Mouse (Mus musculus) lung, embryonic 15.5 days (tissue): ENCODE data around the gene Smarcc2. TPM values are rescaled to one million over a fixed set of nuclear protein-coding genes. Genes with fewer than 3 reads are reported as not detected.
A peak's percentile ranks its signal among the peaks of the same experiment; 100 is the strongest.

Experiments used
- ATAC-seq: fragments of 200-750 bp; cut with Nextera tagmentation; 2 replicates; pipeline ENCODE4 v1.8.0; 2017; ENCODE audit warnings: moderate number of reproducible peaks, borderline replicate concordance; ENCODE audit not compliant: low FRiP score, low TSS enrichment; ENCODE audit errors: extremely low read depth
- H3K27ac ChIP-seq: fragments of 300-500 bp; sonication (generic); 2 replicates; pipeline ENCODE4 v1.5.1; 2015; ENCODE audit warnings: moderate library complexity, mild to moderate bottlenecking, inconsistent platforms
- H3K27me3 ChIP-seq: fragments of 300-500 bp; sonication (generic); 2 replicates; pipeline ENCODE4 v1.6.1; 2015; ENCODE audit warnings: inconsistent platforms
- H3K36me3 ChIP-seq: fragments of 300-500 bp; sonication (generic); 2 replicates; pipeline ENCODE4 v1.6.1; 2015; ENCODE audit warnings: inconsistent platforms
- H3K4me1 ChIP-seq: fragments of 300-500 bp; sonication (generic); 2 replicates; pipeline ENCODE4 v1.6.1; 2015; ENCODE audit warnings: inconsistent platforms
- H3K4me2 ChIP-seq: fragments of 300-500 bp; sonication (generic); 2 replicates; pipeline ENCODE4 v1.6.1; 2015; ENCODE audit warnings: inconsistent platforms, mild to moderate bottlenecking, moderate library complexity
- H3K4me3 ChIP-seq: fragments of 300-500 bp; sonication (generic); 2 replicates; pipeline ENCODE4 v1.5.1; 2015; ENCODE audit warnings: mild to moderate bottlenecking, inconsistent platforms
- H3K9ac ChIP-seq: fragments of 300-500 bp; sonication (generic); 2 replicates; pipeline ENCODE4 v1.6.1; 2015; ENCODE audit warnings: inconsistent platforms
- H3K9me3 ChIP-seq: fragments of 300-500 bp; sonication (generic); 2 replicates; pipeline ENCODE4 v1.6.1; 2016; ENCODE audit warnings: inconsistent platforms
- WGBS: fragments of 180-500 bp; shearing (Covaris S2); methylation state at CpG from one replicate; pipeline ENCODE4 v1.1.7; 2015; 5-methylcytosine and 5-hydroxymethylcytosine counted together
- polyA plus RNA-seq: library from polyadenylated mRNA; unstranded; fragments of >200 nt; fragmentation: Nextera tagmentation; extraction: Ambion mirVana; gene quantifications from 2 replicates; pipeline ENCODE4 v1.2.1, GENCODE M21; 2015

Smarcc2 gene
- polyA plus RNA-seq, 1 experiment from 2014 or later: 74.7 TPM

DNA sequence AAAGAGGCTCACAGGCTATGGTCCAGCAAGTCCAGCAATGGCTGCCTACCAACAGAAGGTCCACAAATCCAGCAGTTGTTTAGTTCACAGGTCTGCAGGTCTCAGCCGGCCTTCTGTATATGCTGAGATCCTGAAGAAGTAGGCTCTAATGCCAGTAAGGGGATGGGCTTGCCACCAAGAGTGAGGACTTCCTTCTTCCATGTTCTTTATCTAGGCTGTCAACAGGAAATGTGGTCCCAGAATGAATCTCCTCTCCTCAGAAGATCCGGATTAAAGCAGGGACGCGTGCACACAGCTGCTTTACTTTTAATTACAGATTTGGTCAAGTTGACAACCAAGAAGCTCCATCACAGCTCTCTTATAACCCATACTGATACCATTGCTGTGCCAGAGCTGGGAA, 13.6 kb upstream of the Smarcc2 start:
- Histone ChIP-seq H3K9ac (no peak overlapping the region), H3K4me3 (no peak overlapping the region), H3K4me2 (no peak overlapping the region), H3K27ac (no peak overlapping the region), H3K9me3 (no peaks in the 10 kb centered on the region), H3K4me1 (no peaks in the 10 kb centered on the region), H3K27me3 (no peaks in the 10 kb centered on the region), H3K36me3 (peaks cover 8% of the 10 kb centered on the region)
- ATAC-seq: no peak
- WGBS: 67% methylated on average over 4 of the region's 4 CpGs

DNA sequence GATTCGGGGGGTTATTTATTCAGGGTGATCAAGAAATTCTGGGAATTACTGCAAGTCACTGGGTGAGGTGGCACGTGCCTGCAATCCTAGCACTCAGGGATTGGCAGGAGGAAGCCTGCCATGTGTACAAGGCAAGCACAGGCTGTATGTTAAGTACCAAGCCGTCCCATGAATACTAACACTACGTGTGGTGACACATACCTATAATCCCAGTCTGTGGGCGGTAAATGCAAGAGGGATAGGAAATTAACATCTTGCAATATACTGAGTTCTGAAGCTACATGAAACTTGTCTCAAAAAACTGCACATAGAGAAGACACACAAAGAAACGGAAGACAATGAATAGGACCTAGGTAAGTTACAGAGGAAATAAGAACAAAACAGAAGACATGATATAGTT, 8.0 kb upstream of the Smarcc2 start:
- no peak overlapping the region for H3K27ac ChIP-seq
- H3K36me3 ChIP-seq: no peaks in the 10 kb centered on the region
- no peak overlapping the region for H3K4me3 ChIP-seq
- 72% methylated on average over 6 of the region's 6 CpGs for WGBS
- no peak overlapping the region for H3K9ac ChIP-seq
- H3K27me3 ChIP-seq: no peaks in the 10 kb centered on the region
- no peak overlapping the region for H3K4me2 ChIP-seq
- no peaks in the 10 kb centered on the region for H3K4me1 ChIP-seq
- no peaks in the 10 kb centered on the region for H3K9me3 ChIP-seq
- ATAC-seq: no peak

DNA sequence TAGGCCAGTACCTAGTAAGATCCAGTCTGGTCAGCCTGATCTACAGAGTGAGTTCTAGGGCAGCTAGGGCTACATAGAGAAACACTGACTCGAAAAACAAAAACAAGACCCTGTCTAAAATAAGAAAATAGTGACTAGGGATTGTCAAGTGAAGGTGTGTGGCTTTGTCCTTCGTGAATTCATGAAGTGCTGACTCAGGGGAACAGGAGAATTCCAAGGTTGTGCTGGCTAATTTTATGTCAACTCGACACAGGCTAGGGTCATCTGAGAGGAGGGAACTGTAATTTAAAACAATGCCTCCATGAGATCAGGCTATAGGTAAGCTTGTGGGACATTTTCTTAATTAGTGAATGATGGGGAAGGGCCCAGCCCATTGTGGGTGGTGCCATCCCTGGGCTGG, 4.6 kb upstream of the Smarcc2 start:
- H3K4me2 ChIP-seq: no peak overlapping the region
- WGBS: 69% methylated on average over 3 of the region's 3 CpGs
- H3K36me3 ChIP-seq: no peaks in the 10 kb centered on the region
- H3K27ac ChIP-seq: no peak overlapping the region
- H3K4me3 ChIP-seq: no peak overlapping the region
- H3K27me3 ChIP-seq: no peaks in the 10 kb centered on the region
- H3K9me3 ChIP-seq: no peaks in the 10 kb centered on the region
- H3K4me1 ChIP-seq: no peaks in the 10 kb centered on the region
- H3K9ac ChIP-seq: no peak overlapping the region
- no peak for ATAC-seq

DNA sequence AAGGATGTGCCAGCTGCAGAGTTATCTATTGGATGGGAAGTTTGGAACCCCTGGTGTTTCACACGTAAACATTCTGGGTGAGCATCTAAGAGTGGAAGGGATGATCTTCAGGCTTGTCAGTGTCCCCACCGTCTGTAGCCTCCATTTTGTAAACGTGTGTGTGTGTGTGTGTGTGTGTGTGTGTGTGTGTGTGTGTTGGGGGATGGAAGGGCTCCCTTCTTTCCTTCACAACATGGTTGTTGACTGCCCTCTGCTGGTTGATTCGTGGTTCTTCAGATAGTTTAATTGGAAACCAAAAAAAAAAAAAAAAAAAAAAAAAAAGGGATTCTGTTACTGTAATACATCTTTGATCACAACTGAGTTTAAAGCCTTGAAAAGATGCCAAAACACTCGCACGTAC, 3.8 kb upstream of the Smarcc2 start:
- H3K27ac ChIP-seq: no peak overlapping the region
- under 1% methylated on average over 6 of the region's 6 CpGs for WGBS
- H3K36me3 ChIP-seq: no peaks in the 10 kb centered on the region
- no peak for ATAC-seq
- no peak overlapping the region for H3K9ac ChIP-seq
- H3K4me1 ChIP-seq: peaks cover 2% of the 10 kb centered on the region
- H3K4me2 ChIP-seq: peak overlapping the region; percentile 41
- no peaks in the 10 kb centered on the region for H3K27me3 ChIP-seq
- H3K9me3 ChIP-seq: no peaks in the 10 kb centered on the region
- no peak overlapping the region for H3K4me3 ChIP-seq

DNA sequence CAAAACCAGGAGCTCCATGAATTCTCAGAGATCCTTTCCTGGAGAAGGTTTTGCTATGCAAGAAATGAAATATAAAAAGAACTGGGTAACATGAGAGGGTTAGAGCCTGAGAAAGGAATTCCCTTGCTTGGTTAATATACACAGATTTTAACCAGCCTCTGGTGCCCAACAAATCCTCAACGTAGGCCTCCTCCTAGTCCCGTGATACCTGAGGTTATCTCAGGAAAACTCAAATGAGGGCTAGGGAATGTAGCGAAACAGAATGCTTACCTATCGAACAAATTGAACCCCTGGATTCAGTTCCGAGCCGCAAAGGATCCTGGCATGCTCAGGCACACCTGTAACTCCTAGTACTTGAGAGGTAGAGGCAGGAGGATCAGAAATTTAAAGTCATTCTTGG, 1.4 kb upstream of the Smarcc2 start:
- peak overlapping the region; percentile 62; the same call in 1 of the 2 replicates for H3K4me2 ChIP-seq
- H3K27ac ChIP-seq: no peak overlapping the region
- H3K36me3 ChIP-seq: peaks cover 13% of the 10 kb centered on the region

DNA sequence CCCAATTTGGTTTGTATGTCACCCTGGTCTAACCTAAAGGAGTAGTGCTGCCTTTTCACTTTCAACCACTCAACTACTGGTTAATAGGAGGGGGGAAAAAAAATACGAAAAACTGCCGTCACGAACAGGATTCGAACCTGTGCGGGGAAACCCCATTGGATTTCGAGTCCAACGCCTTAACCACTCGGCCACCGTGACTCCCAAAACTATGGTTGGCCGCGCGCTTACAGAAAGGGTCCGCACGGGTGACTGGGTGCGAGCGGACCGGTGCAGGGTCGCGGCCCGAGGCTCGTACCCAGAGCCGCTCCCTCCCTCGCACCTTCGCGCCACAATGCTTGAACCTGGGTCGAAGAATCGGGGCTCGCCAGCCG, 715 bp upstream of the Smarcc2 start:
- ATAC-seq: peak; percentile 71
- whole genome bisulfite sequencing: under 1% methylated on average over 29 of the region's 29 CpGs
- Histone ChIP-seq H3K4me1 (peaks cover 14% of the 10 kb centered on the region), H3K9ac (peak overlapping the region; percentile 96), H3K27me3 (no peaks in the 10 kb centered on the region), H3K4me3 (peak overlapping the region; percentile 78), H3K27ac (peak overlapping the region; percentile 97), H3K36me3 (peaks cover 19% of the 10 kb centered on the region), H3K4me2 (peak overlapping the region; percentile 62), H3K9me3 (no peaks in the 10 kb centered on the region)

More for the DNA sequence above, 1.4 kb upstream of the Smarcc2 start:
- H3K9me3 ChIP-seq: no peaks in the 10 kb centered on the region
- ATAC-seq: no peak
- WGBS: 77% methylated on average over 6 of the region's 6 CpGs
- H3K4me1 ChIP-seq: peaks cover 14% of the 10 kb centered on the region
- H3K9ac ChIP-seq: no peak overlapping the region
- H3K4me3 ChIP-seq: no peak overlapping the region
- no peaks in the 10 kb centered on the region for H3K27me3 ChIP-seq

DNA sequence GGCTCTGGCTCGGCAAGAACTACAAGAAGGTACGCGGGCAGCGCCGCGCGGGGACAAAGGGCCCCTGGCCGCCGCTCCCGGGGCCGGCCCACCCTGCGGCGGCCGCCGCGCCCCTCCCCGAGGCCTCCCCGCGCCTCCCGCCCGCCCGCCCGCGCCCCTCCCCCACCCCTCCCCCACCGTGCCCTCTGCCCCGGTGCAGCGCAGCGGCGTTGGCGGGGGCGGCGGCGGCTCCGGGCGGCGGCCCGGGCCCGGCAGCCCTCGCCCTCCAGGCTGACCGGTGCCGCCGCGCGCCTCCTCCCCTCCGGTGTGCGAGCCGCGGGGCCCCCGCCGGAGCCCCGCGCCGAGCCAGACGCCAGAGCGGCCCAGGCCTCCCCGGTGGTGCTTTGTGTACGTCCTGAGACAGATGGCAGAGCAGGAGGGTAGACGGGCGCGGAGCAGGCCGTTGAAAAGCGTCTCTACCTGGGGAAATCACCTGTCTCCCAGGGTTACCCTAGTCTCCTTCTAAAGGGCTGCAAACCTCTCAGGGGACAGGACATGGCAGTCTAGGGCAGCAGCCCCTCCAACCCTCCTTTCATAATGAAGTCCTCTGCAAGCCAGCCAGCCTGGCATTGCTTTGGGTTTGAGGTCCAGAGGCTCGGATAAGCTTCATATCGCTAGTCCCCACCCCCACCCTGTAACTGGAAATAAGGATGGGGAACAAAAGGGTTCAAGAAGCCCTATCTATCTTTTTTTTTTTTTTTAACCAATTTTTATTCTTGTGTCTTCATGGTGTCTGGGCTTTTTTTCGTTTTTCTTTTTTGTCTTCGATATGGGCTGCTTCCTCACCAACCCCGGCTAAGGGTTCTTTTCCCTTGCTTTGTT, 591 bp downstream of the Smarcc2 start:
- no peaks in the 10 kb centered on the region for H3K9me3 ChIP-seq
- peaks cover 32% of the 10 kb centered on the region for H3K36me3 ChIP-seq
- H3K4me3 ChIP-seq: peak overlapping the region; percentile 78
- peak; percentile 74 for ATAC-seq
- H3K27me3 ChIP-seq: no peaks in the 10 kb centered on the region
- H3K9ac ChIP-seq: peak overlapping the region; percentile 96
- peak overlapping the region; percentile 62 for H3K4me2 ChIP-seq
- WGBS: under 1% methylated on average over 35 of the region's 67 CpGs
- peaks cover 14% of the 10 kb centered on the region for H3K4me1 ChIP-seq
- peak overlapping the region; percentile 97 for H3K27ac ChIP-seq

DNA sequence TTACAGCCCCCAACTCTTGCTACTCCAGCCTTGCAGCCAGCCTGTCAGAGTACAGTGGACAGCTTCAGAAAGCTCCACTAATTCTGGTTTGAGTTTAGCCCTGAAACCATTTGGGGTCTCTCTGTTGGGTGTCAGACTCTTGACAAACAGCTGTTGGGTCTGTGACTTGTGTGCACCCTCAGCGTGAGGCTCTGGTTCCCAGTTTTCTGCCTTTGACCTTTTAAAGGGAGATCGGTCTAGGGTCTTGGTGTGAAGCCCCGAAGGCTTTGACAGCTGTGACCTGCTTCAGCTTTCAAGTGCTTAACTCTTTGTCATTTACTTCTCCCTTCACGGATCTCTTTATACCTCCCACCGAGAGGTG, 1.2 kb downstream of the Smarcc2 start:
- H3K27ac ChIP-seq: peak overlapping the region; percentile 97
- H3K4me3 ChIP-seq: peak overlapping the region; percentile 78
- H3K9ac ChIP-seq: peak overlapping the region; percentile 96
- peaks cover 14% of the 10 kb centered on the region for H3K4me1 ChIP-seq
- peak overlapping the region; percentile 62 for H3K4me2 ChIP-seq
- H3K9me3 ChIP-seq: no peaks in the 10 kb centered on the region
- H3K36me3 ChIP-seq: peaks cover 37% of the 10 kb centered on the region
- ATAC-seq: no peak
- no peaks in the 10 kb centered on the region for H3K27me3 ChIP-seq
- 4% methylated on average over 5 of the region's 5 CpGs for WGBS

DNA sequence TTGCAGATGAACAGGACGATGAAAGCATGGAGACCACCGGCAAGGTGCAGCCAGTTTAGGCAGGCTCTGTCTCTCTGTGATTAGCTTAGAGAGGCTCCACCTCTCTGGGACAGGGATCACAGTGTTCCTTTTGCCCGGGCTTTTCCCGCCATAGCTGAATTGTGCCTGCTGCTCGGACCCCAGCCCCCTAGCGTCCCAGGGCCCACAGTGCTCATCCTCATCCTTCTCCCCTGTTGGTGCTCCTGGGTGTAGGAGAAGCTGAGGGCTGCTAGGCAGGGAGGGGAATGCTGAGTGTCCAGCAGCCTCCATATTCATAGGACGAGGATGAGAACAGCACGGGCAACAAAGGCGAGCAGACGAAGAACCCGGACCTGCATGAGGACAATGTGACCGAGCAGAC, 15.3 kb downstream of the Smarcc2 start:
- H3K27ac ChIP-seq: no peak overlapping the region
- H3K4me3 ChIP-seq: no peak overlapping the region
- no peaks in the 10 kb centered on the region for H3K9me3 ChIP-seq
- ATAC-seq: no peak
- no peak overlapping the region for H3K9ac ChIP-seq
- H3K4me2 ChIP-seq: no peak overlapping the region
- H3K36me3 ChIP-seq: peaks cover 87% of the 10 kb centered on the region
- H3K4me1 ChIP-seq: no peaks in the 10 kb centered on the region
- H3K27me3 ChIP-seq: no peaks in the 10 kb centered on the region
- WGBS: 86% methylated on average over 11 of the region's 12 CpGs

DNA sequence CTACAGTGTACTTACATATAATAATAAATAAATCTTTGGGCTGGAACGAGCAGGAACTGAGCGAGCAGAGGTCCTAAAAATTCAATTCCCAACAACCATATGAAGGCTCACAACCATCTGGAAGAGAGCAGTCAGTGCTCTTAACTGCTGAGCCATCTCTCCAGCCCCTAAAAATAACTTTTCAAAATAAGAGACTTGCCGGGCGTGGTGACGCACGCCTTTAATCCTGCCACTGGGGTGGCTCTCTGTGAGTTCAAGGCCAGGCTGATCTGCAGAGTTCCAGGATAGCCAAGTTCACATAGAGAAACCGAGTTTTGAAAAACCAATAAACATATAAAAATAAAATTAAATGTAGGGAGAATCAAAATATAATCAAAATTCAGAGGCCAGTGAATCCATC, 27.3 kb downstream of the Smarcc2 start:
- no peak for ATAC-seq
- 85% methylated on average over 7 of the region's 7 CpGs for WGBS
- no peak overlapping the region for H3K9ac ChIP-seq
- H3K4me2 ChIP-seq: no peak overlapping the region
- peaks cover 9% of the 10 kb centered on the region for H3K4me1 ChIP-seq
- H3K9me3 ChIP-seq: no peaks in the 10 kb centered on the region
- no peak overlapping the region for H3K27ac ChIP-seq
- H3K27me3 ChIP-seq: no peaks in the 10 kb centered on the region
- H3K4me3 ChIP-seq: no peak overlapping the region
- peaks cover 95% of the 10 kb centered on the region for H3K36me3 ChIP-seq

DNA sequence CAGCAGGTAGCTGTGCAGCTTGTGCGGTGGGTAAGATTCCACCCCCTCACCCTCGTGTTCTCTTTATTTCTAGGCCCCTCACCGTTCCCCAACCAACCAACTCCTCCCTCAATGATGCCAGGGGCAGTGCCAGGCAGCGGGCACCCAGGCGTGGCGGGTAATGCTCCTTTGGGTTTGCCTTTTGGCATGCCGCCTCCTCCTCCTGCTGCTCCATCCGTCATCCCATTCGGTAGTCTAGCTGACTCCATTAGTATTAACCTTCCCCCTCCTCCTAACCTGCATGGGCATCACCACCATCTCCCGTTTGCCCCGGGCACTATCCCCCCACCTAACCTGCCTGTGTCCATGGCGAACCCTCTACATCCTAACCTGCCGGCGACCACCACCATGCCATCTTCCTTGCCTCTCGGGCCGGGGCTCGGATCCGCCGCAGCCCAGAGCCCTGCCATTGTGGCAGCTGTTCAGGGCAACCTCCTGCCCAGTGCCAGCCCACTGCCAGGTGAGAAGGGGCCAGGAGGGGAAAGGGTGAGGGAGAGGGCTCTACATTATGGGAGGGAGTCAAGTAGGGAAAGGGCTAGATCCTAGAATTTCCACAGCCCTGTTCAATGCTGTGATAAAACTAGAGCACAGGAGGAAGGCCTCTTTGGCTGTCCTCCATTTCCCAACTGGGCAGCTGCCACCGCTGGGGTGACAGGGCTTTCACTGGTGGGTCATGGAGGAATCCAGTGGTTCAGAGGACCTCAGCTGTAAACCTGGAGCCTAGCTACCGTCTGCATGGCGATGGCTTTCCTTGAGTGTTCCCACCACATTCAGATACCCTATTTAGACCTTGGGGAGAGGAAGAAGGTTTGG, 29.0 kb downstream of the Smarcc2 start:
- H3K4me3 ChIP-seq: no peak overlapping the region
- no peaks in the 10 kb centered on the region for H3K27me3 ChIP-seq
- no peak overlapping the region for H3K9ac ChIP-seq
- ATAC-seq: no peak
- H3K36me3 ChIP-seq: peaks cover 79% of the 10 kb centered on the region
- H3K4me2 ChIP-seq: no peak overlapping the region
- no peak overlapping the region for H3K27ac ChIP-seq
- H3K9me3 ChIP-seq: no peaks in the 10 kb centered on the region
- H3K4me1 ChIP-seq: peaks cover 21% of the 10 kb centered on the region
- 85% methylated on average over 22 of the region's 22 CpGs for WGBS

DNA sequence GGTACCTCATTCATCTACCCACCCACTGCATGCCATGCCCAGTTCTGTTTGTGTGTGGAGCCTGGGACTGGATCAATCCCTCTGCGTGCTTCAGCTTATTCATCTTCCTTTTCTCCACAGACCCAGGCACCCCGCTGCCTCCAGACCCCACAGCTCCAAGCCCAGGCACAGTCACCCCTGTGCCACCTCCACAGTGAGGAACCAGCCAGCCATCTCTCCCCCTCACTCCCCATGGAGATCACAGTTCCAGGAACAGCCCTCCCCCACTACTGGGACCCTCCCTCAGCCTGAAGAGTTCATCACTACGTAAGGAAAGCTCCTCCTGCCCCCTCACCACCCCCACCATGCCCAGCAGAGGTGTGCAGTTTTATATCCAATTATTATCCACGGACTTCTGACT, 29.7 kb downstream of the Smarcc2 start:
- no peak overlapping the region for H3K4me3 ChIP-seq
- WGBS: 71% methylated on average over 4 of the region's 4 CpGs
- peaks cover 72% of the 10 kb centered on the region for H3K36me3 ChIP-seq
- no peaks in the 10 kb centered on the region for H3K9me3 ChIP-seq
- no peak overlapping the region for H3K27ac ChIP-seq
- H3K4me2 ChIP-seq: no peak overlapping the region
- H3K9ac ChIP-seq: no peak overlapping the region
- peaks cover 21% of the 10 kb centered on the region for H3K4me1 ChIP-seq
- no peak for ATAC-seq
- no peaks in the 10 kb centered on the region for H3K27me3 ChIP-seq
